Mouse (Mus musculus): ENCODE measurements around the gene 1700067K01Rik. TPM values are rescaled to one million over a fixed set of nuclear protein-coding genes. Genes with fewer than 3 reads are reported as not detected.

Gene 1700067K01Rik
- 0.62 TPM for polyA plus RNA-seq (2017; shearing (Covaris generic))

GRCm38 (mm10) chr8:84001281-84002000 lies at the start of gene 1700067K01Rik:
TSS of gene 1700067K01Rik (plus strand) at chr8:84001502.

GRCm38 (mm10) chr8:83955106-83955957 lies 46.0 kb upstream of the 1700067K01Rik start, which contains the start of the genes Gm10644 and Asf1b:
TSS of gene Gm10644 (minus strand) at chr8:83955205.
TSS of gene Asf1b (plus strand) at chr8:83955507.

GRCm38 (mm10) chr8:83972150-83973120 lies 28.9 kb upstream of the 1700067K01Rik start, which contains the start of gene Prkaca:
TSS of gene Prkaca (plus strand) at chr8:83972993.

GRCm38 (mm10) chr8:83997511-83998141 lies 3.7 kb upstream of the 1700067K01Rik start, which contains the start of gene Samd1:
TSS of gene Samd1 (plus strand) at chr8:83997672.

GRCm38 (mm10) chr8:84011705-84012498 lies 10.6 kb downstream of the 1700067K01Rik start, which contains the start of gene 2210011C24Rik:
TSS of gene 2210011C24Rik (minus strand) at chr8:84012171.

GRCm38 (mm10) chr8:84021096-84021495 lies 19.8 kb downstream of the 1700067K01Rik start, which contains the start of gene Palm3:
TSS of gene Palm3 (plus strand) at chr8:84021471.

GRCm38 (mm10) chr8:84042066-84042947 lies 41.0 kb downstream of the 1700067K01Rik start, which contains the start of gene Il27ra:
TSS of gene Il27ra (minus strand) at chr8:84042589.

GRCm38 (mm10) chr8:84044900-84045299 lies 43.6 kb downstream of the 1700067K01Rik start, which contains the start of gene Rln3:
TSS of gene Rln3 (minus strand) at chr8:84045000.

Other genes with a start within 250 kb of the 1700067K01Rik start
- gene Adgrl1, start 101.4 kb upstream of the 1700067K01Rik start, polyA plus RNA-seq (2017; shearing (Covaris generic)): 3.8 TPM
- gene Gm10644, start 46.3 kb upstream of the 1700067K01Rik start, polyA plus RNA-seq (2017; shearing (Covaris generic)): 0.82 TPM
- gene Asf1b, start 46.0 kb upstream of the 1700067K01Rik start, polyA plus RNA-seq (2017; shearing (Covaris generic)): 28.8 TPM
- 2.7 TPM for gene Prkaca, start 28.5 kb upstream of the 1700067K01Rik start, polyA plus RNA-seq (2017; shearing (Covaris generic))
- gene Samd1, start 3.8 kb upstream of the 1700067K01Rik start, polyA plus RNA-seq (2017; shearing (Covaris generic)): 2.2 TPM
- 0.75 TPM for gene 2210011C24Rik, start 10.7 kb downstream of the 1700067K01Rik start, polyA plus RNA-seq (2017; shearing (Covaris generic))
- gene Palm3, start 20.0 kb downstream of the 1700067K01Rik start, polyA plus RNA-seq (2017; shearing (Covaris generic)): 3.6 TPM
- gene Il27ra, start 41.1 kb downstream of the 1700067K01Rik start, polyA plus RNA-seq (2017; shearing (Covaris generic)): 383 TPM
- 189 TPM for gene Rln3, start 43.5 kb downstream of the 1700067K01Rik start, polyA plus RNA-seq (2017; shearing (Covaris generic))
- gene Gm10643, start 63.6 kb downstream of the 1700067K01Rik start, polyA plus RNA-seq (2017; shearing (Covaris generic)): 1.1 TPM
- 42.2 TPM for gene Rfx1, start 65.3 kb downstream of the 1700067K01Rik start, polyA plus RNA-seq (2017; shearing (Covaris generic))
- 27.6 TPM for gene Dcaf15, start 103.3 kb downstream of the 1700067K01Rik start, polyA plus RNA-seq (2017; shearing (Covaris generic))
- gene Podnl1, start 124.5 kb downstream of the 1700067K01Rik start, polyA plus RNA-seq (2017; shearing (Covaris generic)): 22.3 TPM
- 52.1 TPM for gene Cc2d1a, start 146.4 kb downstream of the 1700067K01Rik start, polyA plus RNA-seq (2017; shearing (Covaris generic))
- 1.3 TPM for gene 4930432K21Rik, start 146.5 kb downstream of the 1700067K01Rik start, polyA plus RNA-seq (2017; shearing (Covaris generic))
- not detected for gene Nanos3, start 183.7 kb downstream of the 1700067K01Rik start, polyA plus RNA-seq (2017; shearing (Covaris generic))
- 4.1 TPM for gene Zswim4, start 235.6 kb downstream of the 1700067K01Rik start, polyA plus RNA-seq (2017; shearing (Covaris generic))
- gene D8Ertd738e, start 248.2 kb downstream of the 1700067K01Rik start, polyA plus RNA-seq (2017; shearing (Covaris generic)): 293 TPM

All from activated CD4-positive, CD25-positive, alpha-beta regulatory T cell, adult 9 weeks (primary cell).